Mouse (Mus musculus) ZHBTc4 (cell line): ENCODE data around the gene Olfr19.
A peak's percentile ranks its signal among the peaks of the same experiment; 100 is the strongest.

ENCODE experiments used
- DNase-seq: peaks from one replicate; pipeline ENCODE4 v3.0.0-alpha.2; 2011; ENCODE audit warnings: low read depth, low spot score

Gene Olfr19

GRCm38 (mm10) chr16:16676305-16676704 is at the start of gene Olfr19:
Gene Olfr19, minus strand, starts transcription at chr16:16676405.
- no peak for DNase-seq

- DNase-seq, result peak; percentile 84
Observed at GRCm38 (mm10) chr16:16684975-16685374, 8.8 kb upstream of the Olfr19 start.

- peak; percentile 83 for DNase-seq
Observed at GRCm38 (mm10) chr16:16684053-16684452, 7.8 kb upstream of the Olfr19 start.

GRCm38 (mm10) chr16:16664994-16665393 is 11.2 kb downstream of the Olfr19 start:
- DNase-seq, result peak; percentile 54

GRCm38 (mm10) chr16:16664516-16664915 is 11.7 kb downstream of the Olfr19 start:
- DNase-seq, result peak; percentile 71

- no peak for DNase-seq
Observed at GRCm38 (mm10) chr16:16645148-16645547, 31.1 kb downstream of the Olfr19 start.

- DNase-seq, result no peak
Observed at GRCm38 (mm10) chr16:16633730-16634129, 42.5 kb downstream of the Olfr19 start.
